Mouse (Mus musculus): ENCODE measurements around the gene Btf3.

DNA sequence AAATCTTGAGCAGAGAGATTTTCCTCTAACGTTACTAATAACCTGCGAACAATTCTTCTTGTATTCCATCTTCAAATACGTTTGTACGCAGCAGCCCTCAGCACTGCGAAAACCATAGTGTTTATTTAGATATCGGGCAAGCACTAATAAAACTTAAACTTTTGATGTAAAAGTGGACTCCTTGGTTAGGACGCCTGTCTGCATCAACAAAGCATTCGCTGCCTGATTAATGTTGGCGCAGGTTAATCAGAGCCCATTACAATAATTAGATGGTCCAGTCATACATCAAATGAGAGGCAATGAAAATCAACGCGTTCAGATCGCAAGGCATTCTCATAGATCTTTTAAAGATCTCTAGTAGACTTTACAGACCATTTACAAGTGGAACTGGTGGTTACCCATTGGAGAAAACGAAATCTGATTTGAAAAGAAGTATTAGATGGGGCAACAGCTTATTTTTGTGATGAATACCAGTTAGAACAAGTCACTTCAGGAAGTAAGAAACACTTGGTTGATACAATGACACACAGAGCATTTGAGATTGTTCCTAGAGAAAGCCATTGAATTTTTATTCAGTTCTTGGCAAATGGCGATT lies 35.7 kb upstream of the Btf3 start:
- TF ChIP-seq CTCF (IDR thresholded peaks at IDR 0.05; ENCODE audit: control insufficient read depth, insufficient read depth, insufficient read length) (no peak), USF1 (IDR thresholded peaks at IDR 0.05; ENCODE audit: low read depth) (no peak), MYOD1 (IDR thresholded peaks at IDR 0.05; ENCODE audit: control insufficient read depth, insufficient read length, low read depth) (no peak), MAX (IDR thresholded peaks at IDR 0.05) (no peak), FOSL1 (IDR thresholded peaks at IDR 0.05; ENCODE audit: insufficient read depth, low read length, poor library complexity, severe bottlenecking) (no peak)
